Mouse (Mus musculus) CH12.LX (cell line): Measurements from ENCODE around the gene Igfbp1.

Source experiments
- BHLHE40 ChIP-seq: IDR thresholded peaks from 2 replicates; pipeline ENCODE4 v1.6.1; 2011; ENCODE audit warnings: mild to moderate bottlenecking, low read depth, low read length, improper control_type of control experiment
- CHD2 ChIP-seq: IDR thresholded peaks from 2 replicates; pipeline ENCODE4 v1.6.1; 2011; ENCODE audit warnings: low read length, improper control_type of control experiment
- CTCF ChIP-seq, 2 experiments: IDR thresholded peaks in 1 of 2; conservative IDR thresholded peaks in 1 of 2; 2 replicates each; pipeline ENCODE4 v1.5.1; 2011 to 2012; ENCODE audit warnings: low read depth in 2 of 2, low read length in 2 of 2, improper control_type of control experiment in 1 of 2, inconsistent platforms in 1 of 2, mild to moderate bottlenecking in 1 of 2, moderate library complexity in 1 of 2
- E2F4 ChIP-seq: IDR thresholded peaks from 2 replicates; pipeline ENCODE4 v1.6.1; 2011; ENCODE audit warnings: low read depth, low read length, improper control_type of control experiment; ENCODE audit not compliant: insufficient replicate concordance
- EP300 ChIP-seq: IDR thresholded peaks from 2 replicates; pipeline ENCODE4 v1.6.1; 2011; ENCODE audit warnings: low read length, improper control_type of control experiment
- MEF2A ChIP-seq: IDR thresholded peaks from 2 replicates; pipeline ENCODE4 v1.6.1; 2014; ENCODE audit warnings: low read depth, mild to moderate bottlenecking, inconsistent platforms, low read length, improper control_type of control experiment, borderline replicate concordance
- MYC ChIP-seq: IDR thresholded peaks from 2 replicates; pipeline ENCODE4 v1.6.1; 2011; ENCODE audit warnings: low read depth, mild to moderate bottlenecking, improper control_type of control experiment, low read length
- POLR2A ChIP-seq: IDR thresholded peaks from 2 replicates; pipeline ENCODE4 v1.6.1; 2011; ENCODE audit warnings: low read depth, mild to moderate bottlenecking, improper control_type of control experiment, low read length
- TCF12 ChIP-seq: IDR thresholded peaks from 2 replicates; pipeline ENCODE4 v1.6.1; 2014; ENCODE audit warnings: low read depth, mild to moderate bottlenecking, inconsistent platforms, low read length, improper control_type of control experiment
- USF1 ChIP-seq: IDR thresholded peaks from 2 replicates; pipeline ENCODE4 v1.6.1; 2014; ENCODE audit warnings: low read depth, mild to moderate bottlenecking, inconsistent platforms, low read length, improper control_type of control experiment
- ZC3H11A ChIP-seq: IDR thresholded peaks from 2 replicates; pipeline ENCODE4 v1.6.1; 2012; ENCODE audit warnings: low read depth, mild to moderate bottlenecking, inconsistent platforms, low read length, improper control_type of control experiment

DNA sequence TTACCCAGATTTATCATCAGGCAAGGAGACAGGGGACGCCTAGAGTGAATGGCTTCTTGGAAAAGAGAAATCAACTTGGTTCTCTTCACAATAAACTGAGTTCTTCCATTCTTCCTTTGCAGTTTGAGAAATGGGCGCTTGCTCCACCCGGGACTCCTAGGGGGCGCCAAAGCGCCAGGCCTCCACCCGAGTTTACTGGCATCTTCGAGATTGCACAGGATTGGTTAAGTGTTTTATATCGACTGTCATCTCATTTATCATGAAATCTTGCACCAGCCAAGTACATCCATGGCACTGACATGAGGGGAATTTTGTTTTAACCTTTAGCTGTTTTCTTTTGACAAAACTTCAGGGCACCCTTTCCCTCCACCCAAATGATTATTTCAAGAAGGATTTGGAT is 18.1 kb downstream of the Igfbp1 start:
- TF ChIP-seq CTCF (conservative IDR thresholded peaks at IDR 0.05 in 1 of 2, IDR thresholded peaks at IDR 0.05 in 1 of 2; ENCODE audit: low read depth in 2 of 2, low read length in 2 of 2) (peak; percentile 25 to 68; a peak in 3 of 4 replicates), ZC3H11A (no peak), POLR2A (no peak), CHD2 (no peak), TCF12 (no peak), MYC (no peak), USF1 (no peak), EP300 (no peak), BHLHE40 (no peak), MEF2A (no peak), E2F4 (no peak)
